Mouse (Mus musculus): ENCODE measurements around the gene Mettl18.
"Not testable (repeated sequence)": the region's sequence is repeated elsewhere in the genome, so short reads cannot be mapped to it uniquely, and the experiment has no call there.

Mettl18 gene

DNA sequence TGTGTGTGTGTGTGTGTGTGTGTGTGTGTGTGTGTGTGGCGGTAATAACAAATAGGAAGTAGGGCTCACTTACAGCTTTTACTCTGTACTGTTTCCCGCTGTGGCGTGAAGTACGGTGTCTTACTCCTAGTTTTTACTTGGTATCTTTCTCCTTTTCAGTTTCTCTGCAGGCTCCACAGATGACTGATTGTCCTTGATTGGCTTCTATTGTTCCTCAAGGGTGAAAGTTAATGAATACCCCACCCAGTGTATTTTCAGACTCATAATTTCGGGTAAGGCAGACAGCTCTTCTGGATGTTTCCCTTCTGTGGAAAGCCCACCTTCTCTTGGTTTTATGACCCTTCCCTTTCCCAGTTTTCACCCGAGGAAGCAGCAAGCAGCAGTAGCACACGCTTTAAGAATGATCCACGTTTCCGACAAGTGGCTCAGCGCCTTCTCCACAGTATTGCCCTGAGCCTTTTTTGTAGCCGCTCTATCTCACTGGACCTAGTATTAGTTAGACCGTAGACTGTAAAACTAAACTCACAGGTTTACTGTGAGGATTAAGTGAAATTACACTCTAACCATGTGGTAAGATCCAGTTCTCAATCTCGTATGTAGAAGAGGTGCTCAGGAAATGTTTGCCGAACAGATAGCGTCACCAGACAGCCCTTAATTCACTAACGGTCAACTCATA lies 23.7 kb downstream of the Mettl18 start:
- H3K36me3 ChIP-seq (ENCODE audit: control insufficient read depth, insufficient read depth, low read length, poor library complexity, severe bottlenecking): no peaks in the 10 kb centered on the region
- H3K27me3 ChIP-seq (ENCODE audit: control insufficient read depth, insufficient read depth, low read length, poor library complexity, severe bottlenecking): no peaks in the 10 kb centered on the region
- no peak for DNase-seq (ENCODE audit: low read depth, low spot score)

DNA sequence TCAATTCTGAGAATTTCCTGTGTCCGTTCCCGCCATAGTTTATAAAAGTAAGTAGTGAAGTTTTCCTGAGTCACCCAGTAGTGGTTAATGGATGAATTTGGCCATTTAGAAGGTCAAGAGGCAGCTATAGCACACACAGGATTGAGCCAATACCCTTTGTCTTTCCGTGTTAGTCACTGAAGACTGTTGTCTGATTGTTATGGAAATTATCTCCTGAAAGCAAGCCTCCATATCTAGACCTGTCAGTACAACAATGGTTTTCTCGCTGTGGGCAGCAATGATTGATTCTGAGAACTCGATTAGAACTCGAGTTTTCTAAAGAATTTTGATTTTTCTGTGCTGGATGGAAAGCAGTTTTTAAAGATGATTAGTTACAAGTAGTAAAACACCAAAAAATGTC lies 25.1 kb downstream of the Mettl18 start:
- no peaks in the 10 kb centered on the region for H3K36me3 ChIP-seq (ENCODE audit: control insufficient read depth, insufficient read depth, low read length, poor library complexity, severe bottlenecking)
- no peaks in the 10 kb centered on the region for H3K27me3 ChIP-seq (ENCODE audit: control insufficient read depth, insufficient read depth, low read length, poor library complexity, severe bottlenecking)
- DNase-seq (ENCODE audit: low read depth, low spot score): no peak

DNA sequence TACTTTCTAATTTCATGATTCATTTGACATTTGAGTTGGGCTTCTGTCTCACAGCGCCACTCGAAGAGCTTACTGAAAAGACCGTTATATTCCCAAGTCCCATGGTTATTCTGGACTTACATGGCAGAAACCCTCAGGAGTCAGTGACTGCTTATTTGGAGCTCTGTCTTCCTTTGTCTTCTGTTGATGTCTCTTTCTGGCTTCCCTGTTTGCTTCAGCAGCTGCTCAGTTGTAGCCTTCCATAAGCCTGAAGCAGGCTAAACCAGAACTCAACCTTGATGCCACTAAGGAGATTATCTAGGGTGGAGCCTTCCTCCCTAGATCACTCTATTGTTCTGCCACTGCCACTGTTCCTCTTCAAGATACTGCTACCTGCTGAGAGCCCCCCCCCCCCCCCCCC lies 26.1 kb downstream of the Mettl18 start:
- H3K36me3 ChIP-seq (ENCODE audit: control insufficient read depth, insufficient read depth, low read length, poor library complexity, severe bottlenecking); H3K27me3 ChIP-seq (ENCODE audit: control insufficient read depth, insufficient read depth, low read length, poor library complexity, severe bottlenecking); DNase-seq (ENCODE audit: low read depth, low spot score): not testable (repeated sequence)

DNA sequence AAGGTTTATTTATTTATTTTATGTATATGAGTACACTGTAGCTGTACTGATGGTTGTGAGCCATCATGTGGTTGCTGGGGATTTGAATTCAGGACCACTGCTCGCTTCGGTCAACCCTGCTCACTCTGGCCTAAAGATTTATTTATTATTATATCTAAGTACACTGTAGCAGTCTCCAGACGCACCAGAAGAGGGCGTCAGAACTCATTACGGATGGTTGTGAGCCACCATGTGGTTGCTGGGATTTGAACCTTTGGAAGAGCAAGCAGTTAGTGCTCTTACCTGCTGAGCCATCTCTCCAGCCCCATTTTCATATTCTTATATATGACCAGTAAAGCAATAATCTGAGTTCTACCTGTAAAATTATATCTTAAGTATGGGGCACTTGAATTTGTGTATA lies 27.4 kb downstream of the Mettl18 start:
- H3K36me3 ChIP-seq (ENCODE audit: control insufficient read depth, insufficient read depth, low read length, poor library complexity, severe bottlenecking); H3K27me3 ChIP-seq (ENCODE audit: control insufficient read depth, insufficient read depth, low read length, poor library complexity, severe bottlenecking): not testable (repeated sequence)
- peak; percentile 12 for DNase-seq (ENCODE audit: low read depth, low spot score)

DNA sequence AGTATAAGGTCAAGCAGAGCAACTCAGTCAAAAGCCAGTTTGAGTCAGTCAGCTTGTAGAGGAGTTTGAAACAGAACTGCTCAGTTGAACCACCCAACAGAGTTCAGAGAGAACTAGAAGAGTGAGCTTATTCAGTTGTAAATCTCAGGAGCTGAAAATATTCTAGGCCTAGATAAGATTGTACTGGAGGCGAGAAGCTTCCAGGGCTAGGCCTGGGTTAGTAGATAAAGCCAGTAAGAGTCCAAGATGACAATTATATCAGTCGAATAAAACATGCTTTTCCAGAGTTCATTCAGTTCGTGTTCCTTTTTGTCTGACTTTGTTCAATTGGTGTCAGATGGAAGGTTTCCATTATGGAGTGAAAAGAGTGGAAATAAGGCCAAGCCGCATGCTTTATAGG lies 31.0 kb downstream of the Mettl18 start:
- H3K36me3 ChIP-seq (ENCODE audit: control insufficient read depth, insufficient read depth, low read length, poor library complexity, severe bottlenecking): no peaks in the 10 kb centered on the region
- DNase-seq (ENCODE audit: low read depth, low spot score): no peak

DNA sequence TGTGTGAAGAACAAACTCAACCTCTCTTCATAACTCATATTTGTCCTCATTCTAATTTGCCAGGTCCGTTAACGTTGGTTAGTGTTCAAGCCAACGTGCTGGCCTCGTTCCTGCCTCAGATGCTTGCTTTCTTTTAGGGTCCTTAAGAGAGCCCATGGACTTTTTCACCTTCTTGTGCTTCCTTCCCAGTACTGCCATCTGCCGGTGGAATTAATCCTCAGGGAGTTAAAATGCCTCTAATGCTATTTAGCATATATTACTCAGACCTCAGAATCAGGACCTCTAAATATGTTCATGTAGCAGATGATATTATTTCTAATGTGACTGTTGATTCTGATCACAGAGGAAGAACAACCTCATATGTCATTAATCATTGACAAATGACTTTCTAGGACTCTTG lies 32.7 kb downstream of the Mettl18 start:
- H3K27me3 ChIP-seq (ENCODE audit: control insufficient read depth, insufficient read depth, low read length, poor library complexity, severe bottlenecking): no peaks in the 10 kb centered on the region
- DNase-seq (ENCODE audit: low read depth, low spot score): peak; percentile 14

More for the DNA sequence above, 31.0 kb downstream of the Mettl18 start:
- no peaks in the 10 kb centered on the region for H3K27me3 ChIP-seq (ENCODE audit: control insufficient read depth, insufficient read depth, low read length, poor library complexity, severe bottlenecking)

DNA sequence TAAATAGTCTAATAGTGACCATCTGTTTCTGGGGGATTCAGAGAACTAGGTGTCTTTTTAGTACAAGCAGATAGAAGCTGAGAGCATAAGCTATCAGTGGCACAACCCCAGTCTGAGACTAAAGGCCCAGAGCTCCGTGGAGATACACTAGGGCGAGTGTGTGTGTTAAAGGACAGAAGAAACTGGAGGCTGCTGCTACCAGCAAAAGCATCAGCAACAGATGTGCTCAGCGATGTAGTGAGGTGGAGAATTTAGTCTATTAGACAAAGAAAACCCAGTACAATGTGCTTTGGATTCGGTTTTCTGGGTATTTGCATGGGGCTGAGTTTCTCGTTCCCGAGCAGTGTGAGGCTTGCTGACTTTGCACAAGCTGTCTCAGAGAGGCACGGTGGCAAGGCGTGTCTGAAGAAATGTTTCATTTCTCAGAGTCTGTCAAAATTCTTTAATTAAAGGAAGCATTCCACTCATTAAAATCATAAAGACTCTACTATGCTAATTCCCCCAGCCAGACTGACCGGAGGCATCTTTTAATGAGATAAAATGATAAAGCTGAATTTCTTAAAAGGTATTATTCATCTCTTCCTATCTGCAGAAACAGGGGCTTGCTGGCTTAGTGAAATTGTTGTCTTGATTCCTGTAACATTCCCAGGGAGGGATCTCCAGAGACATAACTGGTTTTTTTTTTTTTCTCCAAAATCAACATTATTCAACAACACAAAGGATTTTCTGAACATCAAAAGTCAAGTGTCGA lies 45.9 kb downstream of the Mettl18 start:
- Histone ChIP-seq H3K27me3 (ENCODE audit: control insufficient read depth, insufficient read depth, low read length, poor library complexity, severe bottlenecking) (no peaks in the 10 kb centered on the region), H3K36me3 (ENCODE audit: control insufficient read depth, insufficient read depth, low read length, poor library complexity, severe bottlenecking) (no peaks in the 10 kb centered on the region)
- no peak for DNase-seq (ENCODE audit: low read depth, low spot score)

More for the DNA sequence above, 32.7 kb downstream of the Mettl18 start:
- H3K36me3 ChIP-seq (ENCODE audit: control insufficient read depth, insufficient read depth, low read length, poor library complexity, severe bottlenecking): no peaks in the 10 kb centered on the region

DNA sequence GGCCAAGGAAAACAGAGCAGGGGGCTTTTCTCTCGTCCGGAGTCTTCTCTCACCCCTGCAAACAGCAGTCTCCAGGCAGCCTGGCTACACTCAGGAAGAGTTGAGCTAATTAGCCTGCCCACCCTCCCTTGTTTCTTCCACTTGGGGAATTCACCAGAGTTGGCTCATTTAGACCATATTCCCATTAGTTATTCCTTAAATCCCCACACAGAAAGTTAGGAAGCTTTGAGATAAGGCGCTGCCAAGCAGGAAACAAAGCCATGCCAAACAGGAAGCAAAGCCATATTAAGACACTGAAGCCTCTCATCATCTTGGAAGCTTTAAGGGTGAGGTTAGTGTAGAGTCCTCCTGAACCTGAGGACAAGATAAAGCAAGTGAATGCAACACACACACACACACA lies 48.9 kb downstream of the Mettl18 start:
- no peak for DNase-seq (ENCODE audit: low read depth, low spot score)
- no peaks in the 10 kb centered on the region for H3K27me3 ChIP-seq (ENCODE audit: control insufficient read depth, insufficient read depth, low read length, poor library complexity, severe bottlenecking)
- H3K36me3 ChIP-seq (ENCODE audit: control insufficient read depth, insufficient read depth, low read length, poor library complexity, severe bottlenecking): no peaks in the 10 kb centered on the region
